ENCODE assay signal across 16 mouse cellular contexts in the genomic region with DNA sequence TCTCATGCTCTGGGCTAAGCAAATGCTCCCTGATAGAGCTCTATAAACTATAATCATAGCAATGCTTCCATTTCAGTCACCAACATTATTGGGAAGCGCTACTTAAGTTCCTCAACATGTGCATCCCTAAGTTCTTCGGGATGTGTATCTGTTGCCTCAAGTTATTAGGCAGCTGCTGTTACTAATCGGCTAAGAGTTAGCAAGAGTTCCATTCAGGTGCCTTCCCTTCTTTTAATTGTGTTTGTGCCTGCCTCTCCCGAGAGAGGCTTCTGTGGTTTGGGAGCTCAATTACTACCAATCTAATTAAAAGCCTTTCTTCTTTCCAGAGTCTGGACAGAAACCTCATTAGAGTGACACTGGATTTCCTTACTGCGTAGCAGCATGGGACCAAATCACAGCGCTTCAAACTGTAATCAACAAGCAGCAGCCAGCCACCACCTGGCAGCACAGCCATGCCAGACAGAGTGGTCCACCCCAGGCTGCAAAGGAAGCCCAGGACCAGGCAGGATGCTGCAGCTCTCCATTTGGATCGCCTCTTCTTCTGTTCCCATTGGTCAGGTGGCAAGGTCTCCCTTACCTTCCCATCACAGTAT. TPM values are rescaled to one million over a fixed set of nuclear protein-coding genes. Genes with fewer than 3 reads are reported as not detected.
DNase-seq lines count a peak whose midpoint lies in the region; ATAC-seq and TF ChIP-seq lines count a peak whose summit lies in the region.
"Had no signal": no experiment of that assay in that cellular context is flagged by ENCODE, and none has a peak within 500 bp of the region (broad histone marks: within the 10 kb centered on the region; RNA-seq: fewer than 3 reads in every experiment).

No protein-coding gene starts in this region.

- H3K4me2 ChIP-seq in neural tube, embryonic 12.5 days (replicated peaks) = no peak overlapping the region
- no peak overlapping the region for H3K4me2 ChIP-seq in midbrain, embryonic 14.5 days (ENCODE audit: low read length)
- no peak overlapping the region for H3K4me2 ChIP-seq in intestine, postnatal 0 days (replicated peaks; ENCODE audit: low read depth)
- H3K4me2 ChIP-seq in liver, embryonic 12.5 days = no peak overlapping the region
- H3K4me2 ChIP-seq: heart, embryonic 11.5 days; lung, embryonic 14.5 days had no signal

- no peak for TF ChIP-seq CTCF in intestine, postnatal 0 days (IDR thresholded peaks at IDR 0.05; ENCODE audit: low read depth)

- H3K9ac ChIP-seq in neural tube, embryonic 12.5 days = no peak overlapping the region
- H3K9ac ChIP-seq in midbrain, embryonic 14.5 days (replicated peaks; ENCODE audit: low read length) = no peak overlapping the region
- no peak overlapping the region for H3K9ac ChIP-seq in intestine, postnatal 0 days (ENCODE audit: low read depth, low read length)
- H3K9ac ChIP-seq in liver, embryonic 12.5 days = no peak overlapping the region
- H3K9ac ChIP-seq: lung, embryonic 14.5 days had no signal

- no peak overlapping the region for H3K4me3 ChIP-seq in neural tube, embryonic 12.5 days
- no peak overlapping the region for H3K4me3 ChIP-seq in midbrain, embryonic 14.5 days (replicated peaks; ENCODE audit: low read depth, low read length)
- no peak overlapping the region for H3K4me3 ChIP-seq in intestine, postnatal 0 days (ENCODE audit: low read depth, low read length)
- H3K4me3 ChIP-seq in liver, embryonic 12.5 days = no peak overlapping the region
- H3K4me3 ChIP-seq: left cerebral cortex, adult 2 months had no signal

- H3K9me3 ChIP-seq in neural tube, embryonic 12.5 days = no peaks in the 10 kb centered on the region
- no peaks in the 10 kb centered on the region for H3K9me3 ChIP-seq in midbrain, embryonic 14.5 days (ENCODE audit: control insufficient read depth, low read length)
- H3K9me3 ChIP-seq in intestine, postnatal 0 days (ENCODE audit: control insufficient read depth) = no peaks in the 10 kb centered on the region
- no peaks in the 10 kb centered on the region for H3K9me3 ChIP-seq in liver, embryonic 12.5 days (replicated peaks)

- no peaks in the 10 kb centered on the region for H3K4me1 ChIP-seq in neural tube, embryonic 12.5 days
- no peaks in the 10 kb centered on the region for H3K4me1 ChIP-seq in midbrain, embryonic 14.5 days (ENCODE audit: control insufficient read depth, insufficient read depth, low read length)
- H3K4me1 ChIP-seq in intestine, postnatal 0 days (replicated peaks; ENCODE audit: control insufficient read depth, insufficient read depth, low read length) = no peaks in the 10 kb centered on the region
- no peaks in the 10 kb centered on the region for H3K4me1 ChIP-seq in liver, embryonic 12.5 days

- 59% methylated on average over 7 of the region's 7 CpGs for WGBS in neural tube, embryonic 12.5 days
- 46% methylated on average over 7 of the region's 7 CpGs for WGBS in midbrain, embryonic 14.5 days
- WGBS in intestine, postnatal 0 days = 75% methylated on average over 7 of the region's 7 CpGs
- WGBS in liver, embryonic 12.5 days (ENCODE audit: insufficient replicate concordance) = 67% methylated on average over 7 of the region's 7 CpGs

- peak; percentile 47 to 69 for DNase-seq in cerebellum, postnatal 10 days
- no peak for DNase-seq in cerebellum, adult 9-10 months
- no peak for DNase-seq in neural tube, embryonic 10.5 days (ENCODE audit: extremely low spot score, low spot score)
- peak; percentile 35 for DNase-seq in midbrain, embryonic 14.5 days
- DNase-seq: B cell, adult 2 months; embryo, embryonic 11 days; gastrocnemius, postnatal 14 days; kidney, adult 9 months; liver; lung, embryonic 14.5 days had no signal

- H3K27ac ChIP-seq in neural tube, embryonic 12.5 days = no peak overlapping the region
- H3K27ac ChIP-seq in midbrain, embryonic 14.5 days (replicated peaks; ENCODE audit: low read depth, low read length) = no peak overlapping the region
- H3K27ac ChIP-seq in intestine, postnatal 0 days (ENCODE audit: low read depth, low read length) = no peak overlapping the region
- no peak overlapping the region for H3K27ac ChIP-seq in liver, embryonic 12.5 days
- H3K27ac ChIP-seq: left cerebral cortex, adult 2 months had no signal

- 0 out of 2 replicates have a peak, but pooled peaks have one; percentile 68 for ATAC-seq in neural tube, embryonic 12.5 days (ENCODE audit: low FRiP score, low read depth)
- no peak for ATAC-seq in midbrain, embryonic 14.5 days (ENCODE audit: low FRiP score, low TSS enrichment)
- ATAC-seq in intestine, postnatal 0 days = no peak
- ATAC-seq in frontal cortex, adult (ENCODE audit: low TSS enrichment) = no peak
- no peak for ATAC-seq in liver, embryonic 12.5 days

- H3K36me3 ChIP-seq in neural tube, embryonic 12.5 days = no peaks in the 10 kb centered on the region
- no peaks in the 10 kb centered on the region for H3K36me3 ChIP-seq in midbrain, embryonic 14.5 days (ENCODE audit: control insufficient read depth, insufficient read depth, low read length)
- no peaks in the 10 kb centered on the region for H3K36me3 ChIP-seq in intestine, postnatal 0 days (ENCODE audit: control insufficient read depth, insufficient read depth)
- H3K36me3 ChIP-seq in liver, embryonic 12.5 days = no peaks in the 10 kb centered on the region

- H3K27me3 ChIP-seq in neural tube, embryonic 12.5 days (replicated peaks) = no peaks in the 10 kb centered on the region
- no peaks in the 10 kb centered on the region for H3K27me3 ChIP-seq in midbrain, embryonic 14.5 days (ENCODE audit: control insufficient read depth, insufficient read depth, low read length)
- no peaks in the 10 kb centered on the region for H3K27me3 ChIP-seq in intestine, postnatal 0 days (replicated peaks; ENCODE audit: control insufficient read depth, insufficient read depth, low read length)
- H3K27me3 ChIP-seq in liver, embryonic 12.5 days (replicated peaks) = no peaks in the 10 kb centered on the region

RNA-seq across cellular contexts. Expression of a gene that starts 50.0 kb away (rescaled TPM):
- polyA plus RNA-seq in neural tube, embryonic 12.5 days (2016; fragmentation: Nextera tagmentation; extraction: Ambion mirVana) = 10.6 and 11.6 TPM in 2 replicates
- 4.4 and 4.9 TPM in 2 replicates for polyA plus RNA-seq in midbrain, embryonic 14.5 days (2014; fragmentation: Nextera tagmentation; extraction: Ambion mirVana)
- 0.22 and 0.34 TPM in 2 replicates for polyA plus RNA-seq in intestine, postnatal 0 days (2015; fragmentation: Nextera tagmentation; extraction: Ambion mirVana)
- polyA plus RNA-seq in liver, embryonic 12.5 days (2016; fragmentation: Nextera tagmentation; extraction: Ambion mirVana) = 0.20 and 0.42 TPM in 2 replicates

Comparison
In these comparisons a context has a peak if more than half of its experiments do, and no peak if none do; other contexts are left out.
1. DNase-seq: peak in cerebellum, postnatal 10 days (2 of 2) and midbrain, embryonic 14.5 days (single experiment); none in cerebellum, adult 9-10 months (single experiment) and neural tube, embryonic 10.5 days (single experiment).